Mouse (Mus musculus): Measurements from ENCODE around the gene Vps41.

Vps41 gene

GRCm38 (mm10) chr13:18797555-18797954 lies 80.5 kb downstream of the Vps41 start:
- no peak for DNase-seq

GRCm38 (mm10) chr13:18800434-18800833 lies 83.3 kb downstream of the Vps41 start:
- DNase-seq, result no peak

GRCm38 (mm10) chr13:18809465-18809864 lies 92.4 kb downstream of the Vps41 start:
- DNase-seq, result no peak

- DNase-seq, result peak; percentile 72
These were observed 93.0 kb downstream of the Vps41 start for GRCm38 (mm10) chr13:18809978-18810675.

GRCm38 (mm10) chr13:18824420-18825123 lies 107.5 kb downstream of the Vps41 start:
- no peak for DNase-seq

GRCm38 (mm10) chr13:18827029-18827428 lies 109.9 kb downstream of the Vps41 start:
- no peak for DNase-seq

GRCm38 (mm10) chr13:18830486-18830885 lies 113.4 kb downstream of the Vps41 start:
- no peak for DNase-seq

- no peak for DNase-seq
These were observed 122.1 kb downstream of the Vps41 start for GRCm38 (mm10) chr13:18839231-18839630.

- DNase-seq, result no peak
These were observed 123.3 kb downstream of the Vps41 start for GRCm38 (mm10) chr13:18840366-18840765.

- DNase-seq, result no peak
These were observed 123.9 kb downstream of the Vps41 start for GRCm38 (mm10) chr13:18841019-18841418.

GRCm38 (mm10) chr13:18841752-18842282 lies 124.7 kb downstream of the Vps41 start:
- DNase-seq, result no peak

- DNase-seq, result no peak
These were observed 125.5 kb downstream of the Vps41 start for GRCm38 (mm10) chr13:18842556-18842955.

GRCm38 (mm10) chr13:18843546-18843945 lies 126.5 kb downstream of the Vps41 start:
- no peak for DNase-seq

- no peak for DNase-seq
These were observed 130.3 kb downstream of the Vps41 start for GRCm38 (mm10) chr13:18847386-18847785.

- DNase-seq, result no peak
These were observed 132.5 kb downstream of the Vps41 start for GRCm38 (mm10) chr13:18849563-18849962.

- no peak for DNase-seq
These were observed 134.1 kb downstream of the Vps41 start for GRCm38 (mm10) chr13:18851182-18851581.

- DNase-seq, result no peak
These were observed 135.6 kb downstream of the Vps41 start for GRCm38 (mm10) chr13:18852718-18853117.

GRCm38 (mm10) chr13:18856026-18856802 lies 139.1 kb downstream of the Vps41 start:
- DNase-seq, result no peak

GRCm38 (mm10) chr13:18858183-18858582 lies 141.1 kb downstream of the Vps41 start:
- no peak for DNase-seq

- DNase-seq, result no peak
These were observed 142.3 kb downstream of the Vps41 start for GRCm38 (mm10) chr13:18859389-18859788.

- DNase-seq, result peak; percentile 40
These were observed 151.0 kb downstream of the Vps41 start for GRCm38 (mm10) chr13:18868030-18868490.

- no peak for DNase-seq
These were observed 151.7 kb downstream of the Vps41 start for GRCm38 (mm10) chr13:18868825-18869224.

- DNase-seq, result no peak
These were observed 158.2 kb downstream of the Vps41 start for GRCm38 (mm10) chr13:18875321-18875720.

Measured in lung, postnatal 36 days (tissue).